Mouse (Mus musculus): Measurements from ENCODE around the gene Ndufs5.

DNA sequence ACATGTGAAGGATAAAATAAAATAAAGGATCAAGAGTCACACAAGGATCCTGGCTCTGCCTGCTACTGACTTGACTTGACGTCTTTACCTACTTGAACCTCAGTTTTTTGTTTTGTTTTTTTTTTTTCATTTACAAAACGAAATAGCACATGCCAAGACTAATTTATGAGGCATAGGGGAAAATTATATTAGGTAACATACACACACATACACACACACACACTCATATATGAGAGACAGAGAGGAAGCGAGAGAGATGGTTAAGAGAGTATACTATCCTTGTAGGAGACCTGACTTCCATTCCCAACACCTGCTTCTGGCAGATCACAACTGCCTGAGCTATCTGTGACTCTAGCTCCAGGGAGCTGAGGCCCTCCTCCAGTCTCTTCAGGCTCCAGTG, 33.7 kb downstream of the Ndufs5 start, which contains the start of gene Macf1:
- no peak for TF ChIP-seq POLR2A (IDR thresholded peaks at IDR 0.05; ENCODE audit: low read depth, low read length)
- no peak for TF ChIP-seq CTCF (IDR thresholded peaks at IDR 0.05; ENCODE audit: extremely low read depth, insufficient read length, insufficient replicate concordance, low read depth, low read length)

All from small intestine, adult 2 months (tissue).